Comparison of ENCODE assay signal across 8 mouse cellular contexts in genomic region chr16:76200268-76200667, GRCm38 (mm10).
DNase-seq lines count a peak whose midpoint lies in the region; ATAC-seq and TF ChIP-seq lines count a peak whose summit lies in the region.

No protein-coding gene starts in this region.

- TF ChIP-seq EP300 in stomach, postnatal 0 days (optimal IDR thresholded peaks at IDR 0.05), result no peak

- no peak overlapping the region for H3K27ac ChIP-seq in layer of hippocampus, adult 2 months
- H3K27ac ChIP-seq in stomach, postnatal 0 days (replicated peaks), result no peak overlapping the region

- no peaks in the 10 kb centered on the region for H3K4me1 ChIP-seq in stomach, postnatal 0 days (replicated peaks; ENCODE audit: control insufficient read depth, insufficient read depth)

- no peak overlapping the region for H3K4me3 ChIP-seq in layer of hippocampus, adult 2 months
- H3K4me3 ChIP-seq in stomach, postnatal 0 days (ENCODE audit: low read depth, low read length), result no peak overlapping the region

- TF ChIP-seq CTCF in layer of hippocampus, adult 2 months (conservative IDR thresholded peaks at IDR 0.05), result peak; percentile 78
- TF ChIP-seq CTCF in stomach, postnatal 0 days (IDR thresholded peaks at IDR 0.05; ENCODE audit: low read depth), result peak; percentile 64

- no peaks in the 10 kb centered on the region for H3K9me3 ChIP-seq in stomach, postnatal 0 days (ENCODE audit: control insufficient read depth, low read length)

- no peak overlapping the region for H3K4me2 ChIP-seq in stomach, postnatal 0 days (replicated peaks; ENCODE audit: low read depth)

- ATAC-seq in stomach, postnatal 0 days (ENCODE audit: low FRiP score, low TSS enrichment), result no peak
- no peak for ATAC-seq in erythroblast, adult 5-6 weeks (replicated peaks; ENCODE audit: low FRiP score, poor library complexity, severe bottlenecking)

- 51% methylated on average over 3 of the region's 3 CpGs for WGBS in stomach, postnatal 0 days

- peak; percentile 61 to 67 for DNase-seq in cerebellum, postnatal 10 days
- DNase-seq in cerebellum, adult 8-10 months, result no peak
- DNase-seq in layer of hippocampus, adult 2 months (ENCODE audit: low spot score in 2 of 2), result no peak
- DNase-seq in layer of hippocampus, postnatal 14 days (ENCODE audit: low spot score in 2 of 2), result no peak
- DNase-seq in NIH3T3 (ENCODE audit: low read depth), result peak; percentile 36
- DNase-seq in kidney, postnatal 14 days, result peak; percentile 53
- peak; percentile 41 for DNase-seq in stomach, postnatal 0 days (ENCODE audit: low spot score)

- no peaks in the 10 kb centered on the region for H3K27me3 ChIP-seq in stomach, postnatal 0 days (ENCODE audit: control insufficient read depth, insufficient read depth, low read length)

- H3K36me3 ChIP-seq in stomach, postnatal 0 days (ENCODE audit: control insufficient read depth, insufficient read depth, low read length), result no peaks in the 10 kb centered on the region

- H3K9ac ChIP-seq in stomach, postnatal 0 days (ENCODE audit: low read length), result no peak overlapping the region

Comparison
In these comparisons a context has a peak if more than half of its experiments do, and no peak if none do; other contexts are left out.
1. DNase-seq: peak in cerebellum, postnatal 10 days (2 of 2), NIH3T3 (single experiment), kidney, postnatal 14 days (single experiment) and stomach, postnatal 0 days (single experiment); none in cerebellum, adult 8-10 months (single experiment), layer of hippocampus, adult 2 months (0 of 2) and layer of hippocampus, postnatal 14 days (0 of 2).